Mouse (Mus musculus) stomach, embryonic 14.5 days (tissue): ENCODE measurements around the gene Grin2a. TPM values are rescaled to one million over a fixed set of nuclear protein-coding genes. Genes with fewer than 3 reads are reported as not detected.

Experiments
- ATAC-seq: fragments of 200-750 bp; cut with Nextera tagmentation; 2 replicates; pipeline ENCODE4 v1.8.0; 2017; ENCODE audit warnings: low read depth, moderate TSS enrichment; ENCODE audit not compliant: insufficient number of reproducible peaks, insufficient read depth, low FRiP score
- H3K27ac ChIP-seq: fragments of 300-500 bp; sonication (generic); 2 replicates; pipeline ENCODE4 v1.5.1; 2014; ENCODE audit warnings: mild to moderate bottlenecking, low read length, moderate library complexity, mixed read lengths
- H3K27me3 ChIP-seq: fragments of 300-500 bp; sonication (generic); 2 replicates; pipeline ENCODE4 v1.6.1; 2014; ENCODE audit warnings: low read length, control low read depth, mixed read lengths; ENCODE audit not compliant: control insufficient read depth, insufficient read depth
- H3K36me3 ChIP-seq: fragments of 300-500 bp; sonication (generic); 2 replicates; pipeline ENCODE4 v1.6.1; 2014; ENCODE audit warnings: mild to moderate bottlenecking, control low read depth, low read length, moderate library complexity, mixed read lengths; ENCODE audit not compliant: control insufficient read depth, insufficient read depth
- H3K4me1 ChIP-seq: fragments of 300-500 bp; sonication (generic); 2 replicates; pipeline ENCODE4 v1.6.1; 2014; ENCODE audit warnings: low read length, control low read depth, mixed read lengths; ENCODE audit not compliant: control insufficient read depth, insufficient read depth
- H3K4me2 ChIP-seq: fragments of 300-500 bp; sonication (generic); replicated peaks from 2 replicates; pipeline ENCODE4 v1.6.1; 2014; ENCODE audit warnings: low read depth, low read length, control low read depth
- H3K4me3 ChIP-seq: fragments of 300-500 bp; sonication (generic); 2 replicates; pipeline ENCODE4 v1.5.1; 2014; ENCODE audit warnings: low read depth, low read length, control low read depth
- H3K9ac ChIP-seq: fragments of 300-500 bp; sonication (generic); replicated peaks from 2 replicates; pipeline ENCODE4 v1.6.1; 2014; ENCODE audit warnings: low read depth, mild to moderate bottlenecking, control low read depth, low read length, moderate library complexity, mixed read lengths
- H3K9me3 ChIP-seq: fragments of 300-500 bp; sonication (generic); 2 replicates; pipeline ENCODE4 v1.6.1; 2016; ENCODE audit warnings: low read depth, low read length, control low read depth; ENCODE audit not compliant: control insufficient read depth
- WGBS: fragments of 180-500 bp; shearing (Covaris S2); extraction: QIAGEN DNeasy Blood & Tissue Kit; methylation state at CpG from one replicate; pipeline ENCODE4 v1.1.7; 2014; 5-methylcytosine and 5-hydroxymethylcytosine counted together
- polyA plus RNA-seq: library from polyadenylated mRNA; unstranded; fragments of >200 nt; fragmentation: Nextera tagmentation; extraction: Ambion mirVana; gene quantifications from 2 replicates; pipeline ENCODE4 v1.2.1, GENCODE M21; 2014

Gene Grin2a
- polyA plus RNA-seq, 1 experiment from 2014 or later: 0.85 TPM

GRCm38 (mm10) chr16:9824436-9825109 lies 170.8 kb downstream of the Grin2a start:
- Histone ChIP-seq H3K4me1 (no peaks in the 10 kb centered on the region), H3K27me3 (no peaks in the 10 kb centered on the region), H3K4me2 (no peak overlapping the region), H3K27ac (no peak overlapping the region), H3K9me3 (no peaks in the 10 kb centered on the region), H3K9ac (no peak overlapping the region), H3K4me3 (no peak overlapping the region), H3K36me3 (no peaks in the 10 kb centered on the region)
- WGBS: 66% methylated on average over 4 of the region's 4 CpGs
- ATAC-seq: no peak

- Histone ChIP-seq H3K4me2 (no peak overlapping the region), H3K27ac (no peak overlapping the region), H3K36me3 (no peaks in the 10 kb centered on the region), H3K4me1 (no peaks in the 10 kb centered on the region), H3K4me3 (no peak overlapping the region), H3K27me3 (no peaks in the 10 kb centered on the region), H3K9me3 (no peaks in the 10 kb centered on the region), H3K9ac (no peak overlapping the region)
- ATAC-seq: no peak
These were observed 171.7 kb downstream of the Grin2a start for GRCm38 (mm10) chr16:9823686-9824085.

GRCm38 (mm10) chr16:9819508-9819907 lies 175.9 kb downstream of the Grin2a start:
- Histone ChIP-seq H3K4me1 (no peaks in the 10 kb centered on the region), H3K4me2 (no peak overlapping the region), H3K4me3 (no peak overlapping the region), H3K9ac (no peak overlapping the region), H3K9me3 (no peaks in the 10 kb centered on the region), H3K27me3 (no peaks in the 10 kb centered on the region), H3K27ac (no peak overlapping the region), H3K36me3 (no peaks in the 10 kb centered on the region)
- WGBS: 53% methylated on average over 3 of the region's 3 CpGs
- ATAC-seq: no peak

- no peak overlapping the region for H3K4me3 ChIP-seq
- 76% methylated on average over 8 of the region's 8 CpGs for WGBS
- no peaks in the 10 kb centered on the region for H3K9me3 ChIP-seq
- no peak overlapping the region for H3K4me2 ChIP-seq
- no peaks in the 10 kb centered on the region for H3K36me3 ChIP-seq
- H3K4me1 ChIP-seq: no peaks in the 10 kb centered on the region
- no peaks in the 10 kb centered on the region for H3K27me3 ChIP-seq
- no peak overlapping the region for H3K9ac ChIP-seq
- H3K27ac ChIP-seq: no peak overlapping the region
- no peak for ATAC-seq
These were observed 194.0 kb downstream of the Grin2a start for GRCm38 (mm10) chr16:9801338-9801737.

- Histone ChIP-seq H3K36me3 (no peaks in the 10 kb centered on the region), H3K4me2 (no peak overlapping the region), H3K9ac (no peak overlapping the region), H3K27ac (no peak overlapping the region), H3K9me3 (no peaks in the 10 kb centered on the region), H3K27me3 (no peaks in the 10 kb centered on the region), H3K4me3 (no peak overlapping the region), H3K4me1 (no peaks in the 10 kb centered on the region)
- WGBS: 38% methylated on average over 1 of the region's 1 CpGs
- ATAC-seq: no peak
These were observed 195.1 kb downstream of the Grin2a start for GRCm38 (mm10) chr16:9800221-9800620.

GRCm38 (mm10) chr16:9792976-9793375 lies 202.4 kb downstream of the Grin2a start:
- WGBS: 82% methylated on average over 2 of the region's 2 CpGs
- no peaks in the 10 kb centered on the region for H3K27me3 ChIP-seq
- no peak overlapping the region for H3K4me3 ChIP-seq
- ATAC-seq: no peak
- H3K27ac ChIP-seq: no peak overlapping the region
- no peak overlapping the region for H3K4me2 ChIP-seq
- no peaks in the 10 kb centered on the region for H3K36me3 ChIP-seq
- no peaks in the 10 kb centered on the region for H3K9me3 ChIP-seq
- no peak overlapping the region for H3K9ac ChIP-seq
- H3K4me1 ChIP-seq: no peaks in the 10 kb centered on the region

GRCm38 (mm10) chr16:9786261-9786660 lies 209.1 kb downstream of the Grin2a start:
- no peak for ATAC-seq
- no peak overlapping the region for H3K4me3 ChIP-seq
- no peak overlapping the region for H3K9ac ChIP-seq
- H3K9me3 ChIP-seq: no peaks in the 10 kb centered on the region
- no peaks in the 10 kb centered on the region for H3K36me3 ChIP-seq
- WGBS: 67% methylated on average over 1 of the region's 1 CpGs
- H3K4me2 ChIP-seq: no peak overlapping the region
- no peak overlapping the region for H3K27ac ChIP-seq
- H3K4me1 ChIP-seq: no peaks in the 10 kb centered on the region
- H3K27me3 ChIP-seq: no peaks in the 10 kb centered on the region

- 82% methylated on average over 4 of the region's 4 CpGs for WGBS
These were observed 209.5 kb downstream of the Grin2a start for GRCm38 (mm10) chr16:9785821-9786220.

GRCm38 (mm10) chr16:9768981-9769380 lies 226.4 kb downstream of the Grin2a start:
- Histone ChIP-seq H3K27ac (no peak overlapping the region), H3K27me3 (no peaks in the 10 kb centered on the region), H3K4me1 (no peaks in the 10 kb centered on the region), H3K4me2 (no peak overlapping the region), H3K36me3 (no peaks in the 10 kb centered on the region), H3K4me3 (no peak overlapping the region), H3K9me3 (no peaks in the 10 kb centered on the region), H3K9ac (no peak overlapping the region)
- WGBS: 53% methylated on average over 1 of the region's 1 CpGs
- no peak for ATAC-seq

More at GRCm38 (mm10) chr16:9785821-9786220, 209.5 kb downstream of the Grin2a start:
- Histone ChIP-seq H3K4me2 (no peak overlapping the region), H3K4me1 (no peaks in the 10 kb centered on the region), H3K36me3 (no peaks in the 10 kb centered on the region), H3K9me3 (no peaks in the 10 kb centered on the region), H3K27ac (no peak overlapping the region), H3K4me3 (no peak overlapping the region), H3K27me3 (no peaks in the 10 kb centered on the region), H3K9ac (no peak overlapping the region)
- ATAC-seq: no peak
